Mouse (Mus musculus) adrenal gland, adult 18-20 months (tissue): ENCODE data around the gene Fbxo3. TPM values are rescaled to one million over a fixed set of nuclear protein-coding genes. Genes with fewer than 3 reads are reported as not detected.
A peak's percentile ranks its signal among the peaks of the same experiment; 100 is the strongest.
"Not testable (repeated sequence)": the region's sequence is repeated elsewhere in the genome, so short reads cannot be mapped to it uniquely, and the experiment has no call there.

ENCODE experiments used
- DNase-seq, 2 experiments: peaks; one replicate each; pipeline ENCODE4 v3.0.0; 2021 to 2022; ENCODE audit warnings: low spot score in 2 of 2
- long read RNA-seq, 2 experiments: library from polyadenylated mRNA; stranded (forward); transcript quantifications; one replicate each; pipeline ENCODE4 v2.0.0; 2021
- total RNA-seq, 2 experiments: library from RNA; stranded (reverse); gene quantifications; 1 replicate in 1 of 2; 2 replicates in 1 of 2; pipeline ENCODE4 v1.2.3; 2021

Fbxo3 gene
- 10 to 100 TPM; 56.0 to 80.7 TPM for total RNA-seq
- long read RNA-seq, experiment 1, full-length matches to known transcripts, result 94 of 105 reads
- long read RNA-seq, experiment 1, partial matches to known transcripts, result 1 of 105 reads
- long read RNA-seq, experiment 1, other reads (novel, unspliced or antisense), result 10 of 105 reads
- long read RNA-seq, experiment 2, full-length matches to known transcripts, result 311 of 357 reads
- long read RNA-seq, experiment 2, partial matches to known transcripts, result 9 of 357 reads
- long read RNA-seq, experiment 2, other reads (novel, unspliced or antisense), result 37 of 357 reads

DNA sequence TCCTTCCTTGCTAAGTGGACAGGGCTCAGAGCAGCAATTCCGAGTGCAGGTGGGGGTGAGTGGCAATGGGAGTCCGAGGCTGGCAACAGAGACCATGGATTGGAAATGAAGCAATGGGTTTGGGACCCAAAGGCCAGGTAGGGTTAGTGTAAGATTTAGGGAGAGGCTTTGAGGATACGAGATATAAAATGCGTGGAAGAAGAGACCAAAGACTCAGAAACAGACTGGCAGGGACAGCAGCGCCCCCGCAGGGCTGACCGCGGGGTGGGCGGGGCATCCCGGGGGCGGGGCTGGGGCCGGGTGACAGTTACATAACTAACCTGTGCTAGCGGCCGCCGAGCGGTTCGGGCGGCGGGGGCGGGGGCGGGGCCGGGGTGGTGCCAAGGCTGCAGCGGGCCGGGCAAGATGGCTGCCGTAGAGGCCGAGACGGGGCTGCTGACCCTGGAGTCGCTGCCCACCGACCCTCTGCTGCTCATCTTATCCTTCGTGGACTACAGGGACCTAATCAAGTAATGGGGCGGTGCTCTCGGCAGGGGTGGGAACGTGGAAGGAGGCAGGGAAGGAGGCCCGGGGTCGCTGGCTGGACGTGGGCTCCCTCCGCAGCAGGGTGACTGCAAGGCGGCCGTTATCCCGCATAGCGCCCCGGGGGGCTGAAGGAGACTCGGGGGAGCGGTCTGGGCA lies at the start of gene Fbxo3:
TSS of gene Fbxo3 (plus strand) at position 264 of the 681 bp plus-strand sequence.
- DNase-seq, result peak; percentile 79 to 86

DNA sequence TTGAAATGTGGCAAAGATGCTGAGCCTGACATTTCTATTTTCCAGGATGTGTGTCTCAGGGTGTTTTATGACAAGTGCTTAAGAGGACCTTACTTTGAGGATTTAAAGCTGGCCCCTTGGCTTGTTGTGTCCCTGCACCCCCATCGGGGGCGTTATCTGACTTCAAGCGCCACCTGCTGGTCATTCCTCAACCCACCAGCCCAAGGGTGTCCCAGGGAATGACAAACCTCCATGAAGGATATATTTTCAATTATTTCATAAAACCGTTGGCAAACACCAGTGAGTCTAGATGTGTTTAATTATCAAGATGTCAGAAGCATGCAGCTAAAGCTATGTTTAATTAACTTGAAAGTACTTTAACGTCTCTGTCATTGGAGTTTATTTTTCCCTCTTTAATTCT lies 45.3 kb upstream of the Fbxo3 start:
- DNase-seq, result peak; percentile 82 to 83

DNA sequence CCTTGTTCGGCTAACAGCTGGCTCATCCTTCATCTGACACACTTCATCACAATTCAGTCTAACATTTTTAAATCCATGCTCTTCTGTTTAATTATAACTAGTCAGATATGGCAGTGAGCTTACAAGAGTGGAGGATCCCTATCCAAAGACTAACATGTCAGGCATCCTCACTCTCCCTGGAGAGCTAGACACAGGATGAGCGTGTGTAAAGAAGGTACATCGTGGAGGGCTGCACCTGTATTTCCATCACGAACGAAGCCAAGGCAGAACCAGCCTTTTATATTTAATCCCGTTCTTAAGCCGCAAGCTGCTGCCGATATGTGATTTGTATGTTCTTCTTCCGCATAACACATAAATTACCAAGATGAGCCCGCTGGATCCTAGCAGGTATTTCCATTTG lies 44.4 kb upstream of the Fbxo3 start:
- no peak for DNase-seq

DNA sequence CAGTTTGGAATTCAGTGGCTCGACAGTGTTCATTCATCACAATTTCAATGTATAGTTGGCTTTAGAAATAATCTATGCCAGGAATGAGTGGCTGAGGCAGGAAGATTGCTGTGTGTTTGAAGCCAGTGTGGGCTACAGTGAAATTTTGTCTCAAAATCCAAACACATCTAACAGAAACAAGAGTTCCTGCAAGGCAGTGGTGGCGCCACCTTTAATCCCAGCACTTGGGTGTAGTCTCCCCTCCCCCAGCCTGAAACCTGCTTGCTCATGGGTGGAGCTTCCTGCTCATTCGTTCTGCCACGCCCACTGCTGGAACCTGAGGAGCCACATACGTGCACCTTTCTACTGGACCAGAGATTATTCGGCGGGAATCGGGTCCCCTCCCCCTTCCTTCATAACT lies 39.9 kb upstream of the Fbxo3 start:
- DNase-seq, result not testable (repeated sequence)

DNA sequence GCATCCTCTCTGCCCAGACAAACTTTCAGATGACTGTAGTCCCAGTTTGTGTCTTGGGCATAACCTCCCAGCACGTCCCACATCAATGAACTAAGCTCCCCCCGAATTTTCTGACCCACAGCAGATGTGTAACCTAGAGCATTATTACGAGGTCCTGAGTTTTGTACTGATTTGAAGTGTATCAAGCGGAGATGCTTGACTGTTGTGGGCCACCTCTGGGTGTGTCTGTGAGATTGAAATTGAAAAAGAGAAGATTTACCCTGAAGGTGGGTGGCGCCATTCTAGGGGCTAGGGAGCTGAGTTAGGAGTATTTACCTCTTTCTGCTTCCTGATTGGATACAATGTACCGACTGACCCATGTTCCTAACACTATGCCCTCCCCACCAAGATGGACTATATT lies 37.8 kb upstream of the Fbxo3 start:
- DNase-seq, result no peak

DNA sequence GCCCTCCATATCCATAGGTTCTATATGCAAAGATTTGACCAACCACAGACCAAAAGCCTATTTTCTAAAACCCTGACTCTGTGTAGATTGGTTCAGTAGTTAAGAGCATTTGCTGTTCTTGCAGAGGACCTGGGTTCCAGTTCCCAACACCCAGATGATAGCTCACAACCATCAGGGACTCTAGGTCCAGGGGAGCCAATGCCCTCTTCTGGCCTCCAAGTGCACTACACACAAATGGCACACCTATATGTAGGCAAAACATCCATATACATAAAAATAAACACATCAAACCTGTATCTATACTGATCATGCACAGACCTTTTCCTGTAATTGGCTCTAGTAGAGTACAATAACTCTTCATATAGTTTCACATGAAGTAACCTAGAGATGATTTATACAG lies 36.2 kb upstream of the Fbxo3 start:
- DNase-seq, result no peak

DNA sequence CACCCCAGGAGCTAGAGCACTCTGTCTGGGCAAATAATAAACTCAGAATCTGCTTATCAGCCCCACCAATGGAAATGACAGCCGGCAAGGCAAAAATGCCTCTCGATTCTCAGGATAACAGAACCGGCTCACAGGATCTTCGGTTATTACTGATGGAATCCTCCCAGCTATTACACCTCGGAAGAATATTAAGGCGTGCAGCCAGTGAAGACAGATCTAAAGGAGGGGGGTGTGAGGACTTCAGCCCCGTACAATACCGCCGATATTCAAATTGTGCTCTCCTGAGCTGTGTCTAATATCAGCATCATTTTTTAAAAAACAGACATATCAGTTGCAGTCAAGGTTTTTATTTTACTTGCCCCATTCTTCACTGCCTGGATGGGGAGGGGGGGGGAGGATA lies 35.4 kb upstream of the Fbxo3 start:
- DNase-seq, result no peak

DNA sequence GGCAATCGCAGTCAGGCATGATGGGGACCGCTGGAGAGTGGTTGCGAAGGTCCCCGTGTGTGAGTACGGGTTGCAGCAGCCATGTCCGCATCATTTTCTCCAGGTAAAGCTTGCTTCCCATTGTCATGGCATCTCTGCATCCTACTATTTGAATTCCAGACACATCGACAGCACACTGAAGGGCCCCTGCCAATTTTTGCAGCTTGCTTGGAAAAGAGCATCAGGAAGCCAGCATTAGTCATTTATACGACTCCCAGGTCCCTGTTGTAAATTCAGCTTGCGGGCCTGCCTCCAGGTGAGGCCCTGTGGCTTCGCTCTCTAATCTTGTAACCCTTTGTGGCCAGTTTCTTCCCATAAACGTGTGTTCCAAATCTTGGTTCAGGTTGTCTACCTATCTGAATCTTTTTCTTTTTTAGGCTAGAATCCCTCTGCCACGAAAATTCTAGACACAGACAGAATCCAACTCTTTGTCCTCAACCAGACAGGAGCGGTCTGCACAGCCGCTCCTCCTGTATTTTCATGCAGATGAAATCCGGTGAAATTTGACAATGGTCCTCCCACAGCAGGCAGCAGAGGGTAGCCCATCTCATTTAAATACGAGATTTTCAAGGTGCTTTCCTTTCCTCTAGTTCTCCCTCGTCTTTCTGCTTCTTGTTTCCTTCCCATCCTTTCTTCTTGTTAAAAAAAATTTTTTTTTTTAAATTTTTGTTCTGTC lies 34.7 kb upstream of the Fbxo3 start:
- DNase-seq, result no peak

DNA sequence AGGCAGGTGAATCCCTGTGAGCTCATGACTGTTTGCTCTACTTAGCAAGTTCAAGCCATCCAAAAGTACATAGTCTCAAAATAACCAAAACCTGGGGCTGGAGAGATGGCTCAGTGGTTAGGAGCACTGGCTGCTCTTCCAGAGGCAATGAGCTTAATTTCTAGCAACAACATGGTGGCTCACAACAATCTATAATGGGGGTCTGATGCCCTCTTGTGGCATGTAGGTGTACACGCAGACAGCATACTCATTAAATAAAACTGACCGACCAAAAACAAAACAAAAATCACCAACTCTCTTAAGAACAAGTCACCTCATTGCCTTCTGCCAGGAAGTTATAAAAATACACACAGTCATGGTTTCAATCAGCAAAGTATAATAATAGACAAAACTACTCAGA lies 26.4 kb upstream of the Fbxo3 start:
- no peak for DNase-seq

DNA sequence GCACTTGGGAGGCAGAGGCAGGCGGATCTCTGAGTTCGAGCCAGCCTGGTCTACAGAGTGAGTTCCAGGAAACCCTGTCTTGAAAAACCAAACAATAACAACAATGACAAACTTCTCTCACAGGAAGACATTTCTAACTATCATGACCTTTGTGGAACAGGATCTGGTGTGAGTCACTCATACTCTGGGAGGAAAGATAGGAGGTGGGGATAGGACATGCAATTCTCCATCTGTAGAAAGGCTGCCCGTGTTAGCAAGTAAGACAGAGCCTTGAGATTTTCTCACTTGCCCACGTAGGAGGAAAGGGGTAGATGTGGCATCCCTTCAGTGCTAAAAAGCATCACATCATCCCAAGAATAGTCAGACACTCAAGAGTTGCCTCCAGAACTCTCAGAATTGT lies 25.7 kb upstream of the Fbxo3 start:
- DNase-seq, result no peak

DNA sequence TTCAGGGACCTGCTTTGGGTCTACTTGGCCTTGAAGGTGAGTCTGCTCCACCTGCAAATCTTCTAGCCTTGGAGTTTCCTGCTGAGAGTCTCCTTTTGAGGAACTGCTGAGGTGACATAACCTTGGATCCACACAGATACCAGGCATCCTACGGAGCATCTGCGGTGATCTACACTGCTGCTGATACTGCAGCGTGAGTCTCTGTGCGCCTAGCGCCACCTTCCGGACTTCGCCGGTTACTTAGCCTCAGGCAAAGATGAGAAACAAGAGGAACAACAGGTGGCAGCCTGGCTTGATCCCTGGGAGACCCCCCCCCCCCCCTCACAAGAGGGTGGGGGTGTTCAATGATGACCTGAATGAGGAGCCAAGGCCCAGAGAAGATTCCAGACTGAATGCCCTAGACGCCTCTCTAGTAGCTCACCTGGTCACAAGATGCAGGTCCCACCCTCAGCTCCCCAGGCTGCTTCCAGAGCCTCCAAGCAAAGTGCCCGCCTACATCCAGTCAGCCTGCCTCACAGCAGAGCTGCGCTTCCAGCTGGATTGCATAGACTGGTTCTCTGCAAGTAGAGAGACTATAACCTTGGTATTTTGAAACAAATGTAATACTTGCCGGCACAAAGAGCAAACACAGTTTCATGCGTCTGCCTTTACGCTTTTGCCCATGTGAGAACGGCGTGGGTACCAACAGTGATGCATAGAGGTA lies 24.7 kb upstream of the Fbxo3 start:
- DNase-seq, result peak; percentile 38 to 46

DNA sequence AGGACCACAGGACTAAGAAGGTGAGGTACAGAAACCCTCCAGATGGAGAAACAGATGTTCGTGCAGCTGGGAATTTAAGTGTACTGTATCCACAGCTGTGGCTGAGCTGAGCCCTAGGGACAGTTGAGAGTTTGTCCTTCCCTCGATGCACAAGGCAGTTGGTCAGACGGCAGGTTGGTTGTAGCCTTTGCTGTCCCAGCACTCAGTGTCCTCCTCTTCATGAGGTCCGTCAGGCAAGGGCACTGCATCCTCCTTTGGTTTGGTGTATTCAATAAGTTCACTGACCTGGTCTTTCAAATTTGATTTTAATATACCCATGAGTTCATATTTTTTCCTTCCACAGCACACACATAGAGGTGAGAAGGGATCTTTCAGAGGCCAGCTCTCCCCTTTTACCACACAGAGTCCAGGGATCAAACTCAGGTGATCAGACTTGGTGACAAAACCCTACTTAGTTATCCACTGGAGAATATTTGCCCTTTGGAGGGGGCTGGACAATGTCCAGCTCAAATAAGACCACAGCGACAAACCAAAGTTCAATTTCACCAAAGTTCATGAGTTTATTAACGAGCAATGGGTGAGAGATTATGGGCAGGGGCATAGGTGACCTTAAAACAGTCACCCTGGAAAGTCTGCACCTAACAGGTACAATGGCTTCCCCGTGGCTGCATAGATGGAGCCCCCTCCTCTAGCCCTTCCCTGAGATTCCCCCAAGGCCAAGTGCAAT lies 19.6 kb upstream of the Fbxo3 start:
- DNase-seq, result no peak

DNA sequence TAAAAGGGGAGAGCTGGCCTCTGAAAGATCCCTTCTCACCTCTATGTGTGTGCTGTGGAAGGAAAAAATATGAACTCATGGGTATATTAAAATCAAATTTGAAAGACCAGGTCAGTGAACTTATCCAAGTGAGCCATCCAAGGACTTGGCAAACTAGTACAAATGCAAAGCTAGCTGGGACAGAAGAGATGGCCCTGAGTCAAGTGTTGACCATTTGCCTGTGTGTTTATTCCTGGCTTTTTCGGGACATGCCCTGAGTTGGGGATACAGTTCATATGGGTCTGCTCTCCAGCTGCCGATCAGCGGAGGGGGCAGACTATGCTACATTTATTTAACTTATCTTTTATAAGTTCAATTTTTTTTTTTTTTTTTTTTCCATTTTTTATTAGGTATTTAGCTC lies 18.7 kb upstream of the Fbxo3 start:
- not testable (repeated sequence) for DNase-seq

DNA sequence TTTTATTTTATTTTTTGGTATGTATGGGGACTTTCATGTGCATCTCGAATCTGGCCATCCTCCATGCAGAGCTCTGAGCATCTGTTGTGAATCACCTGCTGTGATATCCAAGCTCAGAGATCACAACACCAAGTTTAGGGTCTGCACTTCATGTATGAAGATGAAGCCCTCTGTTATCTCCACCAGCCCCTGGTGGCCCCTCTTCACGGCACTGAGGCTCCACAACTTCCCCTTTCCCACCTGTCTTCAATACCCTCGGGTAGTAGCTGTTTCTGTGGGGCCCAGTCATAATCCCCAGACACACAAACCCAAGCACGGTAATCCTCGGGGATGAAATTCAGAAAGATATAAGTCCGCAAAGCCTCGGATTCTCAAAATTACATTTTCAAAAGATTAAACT lies 4.4 kb upstream of the Fbxo3 start:
- no peak for DNase-seq

DNA sequence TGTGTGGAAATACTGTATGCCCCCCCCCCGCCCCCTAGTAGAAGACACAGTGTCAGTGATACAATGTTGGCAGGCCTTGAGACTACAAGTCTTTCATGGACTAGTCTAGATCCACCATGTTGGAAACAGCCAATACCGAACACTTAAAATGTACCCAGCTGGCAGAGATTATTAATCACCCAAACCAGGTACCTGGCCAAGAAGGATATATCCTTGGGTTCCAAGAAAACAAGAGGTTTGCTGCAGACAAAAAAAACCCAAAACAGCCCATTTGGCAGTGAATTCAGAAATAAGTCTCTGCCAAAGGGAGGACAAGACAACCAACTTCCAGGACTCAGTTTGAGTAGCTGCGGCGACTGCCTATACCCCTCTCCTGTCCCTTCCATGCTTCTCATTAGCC lies 2.9 kb upstream of the Fbxo3 start:
- no peak for DNase-seq

DNA sequence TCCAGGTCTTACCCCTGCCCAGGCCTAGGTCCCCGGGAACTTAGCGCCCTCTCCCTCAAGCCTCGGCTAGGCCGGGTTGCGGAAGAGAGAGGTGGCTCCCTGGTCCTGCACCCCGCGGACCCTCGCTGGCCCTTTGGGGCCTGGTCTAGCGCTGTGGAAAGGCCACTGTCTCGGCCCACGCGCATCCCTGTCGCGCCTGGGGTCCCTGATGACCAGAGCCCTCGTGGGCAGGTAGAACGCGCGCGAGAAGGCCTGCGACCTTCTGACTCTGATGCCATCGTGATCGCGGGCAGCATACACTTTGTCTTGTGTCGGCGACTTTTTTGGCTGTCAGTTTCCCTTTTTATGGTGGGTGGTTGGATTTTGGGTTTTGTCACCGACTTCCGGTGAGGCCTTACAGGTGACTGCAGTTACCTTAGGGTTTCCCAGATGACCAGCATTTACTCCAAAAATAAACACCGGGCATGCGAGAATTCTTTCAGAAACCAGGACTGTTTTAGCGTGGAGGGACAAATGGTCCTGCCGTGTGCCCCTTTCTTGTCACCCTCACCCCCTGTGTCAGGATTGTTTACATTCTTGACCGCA lies 710 bp downstream of the Fbxo3 start, which contains the start of gene 4931422A03Rik:
TSS of gene 4931422A03Rik (minus strand) at position 223 of the 585 bp plus-strand sequence.
- DNase-seq, result no peak

DNA sequence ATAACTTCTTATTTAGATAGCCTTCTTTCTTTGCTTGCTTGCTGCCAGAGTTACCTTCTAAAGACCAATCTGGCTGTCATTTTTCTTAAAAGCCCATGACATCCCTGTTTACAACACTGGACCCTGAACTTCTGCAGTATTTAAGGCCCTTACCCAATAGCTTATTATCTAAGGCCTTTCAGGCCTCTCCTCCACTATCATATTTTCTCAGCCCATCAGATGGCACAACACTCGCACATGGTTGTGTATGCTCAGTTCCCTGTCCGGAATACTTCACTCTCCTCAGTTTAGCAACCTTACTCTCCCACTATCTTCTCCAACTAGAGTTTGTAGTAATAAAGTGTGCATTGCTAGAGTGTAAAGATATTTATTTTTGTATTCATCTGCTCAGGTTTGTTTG lies 1.6 kb downstream of the Fbxo3 start:
- DNase-seq, result no peak

DNA sequence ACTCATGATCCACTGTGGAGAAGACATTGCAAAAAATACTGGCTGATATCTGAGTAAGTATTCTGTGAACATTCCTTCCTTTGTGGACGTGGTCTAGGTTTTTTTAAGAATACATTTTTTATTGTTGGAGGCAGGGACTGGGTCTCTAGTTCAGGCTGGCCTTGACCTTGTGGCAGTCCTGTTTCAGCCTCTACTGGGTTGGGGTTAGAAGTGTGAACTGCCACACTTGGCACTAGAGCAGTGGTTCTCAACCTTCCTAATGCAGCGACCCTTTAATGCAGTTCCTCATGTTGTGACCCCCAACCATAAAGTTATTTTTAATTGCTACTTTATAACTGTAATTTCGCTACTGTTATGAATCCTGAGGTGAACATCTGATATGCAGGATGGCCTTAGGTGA lies 2.9 kb downstream of the Fbxo3 start:
- no peak for DNase-seq

DNA sequence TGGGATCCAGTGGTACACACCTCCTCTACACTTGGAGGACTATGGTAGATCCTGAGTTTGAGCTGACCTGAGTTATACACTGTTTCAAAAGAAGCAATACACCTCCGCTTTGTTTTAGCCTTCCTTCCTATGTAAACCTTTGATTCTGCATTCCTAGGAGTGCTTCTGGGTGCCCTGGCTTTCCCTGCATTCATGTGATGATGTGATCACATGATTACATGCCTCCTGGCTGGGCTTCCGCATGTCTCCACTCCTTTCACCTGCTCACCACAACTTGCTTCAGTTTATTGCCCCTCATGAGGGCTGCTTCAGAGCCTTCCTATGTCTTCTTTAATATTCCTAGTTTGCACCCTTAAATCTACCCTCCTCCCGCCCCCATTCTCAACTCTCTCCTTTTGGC lies 4.5 kb downstream of the Fbxo3 start:
- DNase-seq, result no peak

DNA sequence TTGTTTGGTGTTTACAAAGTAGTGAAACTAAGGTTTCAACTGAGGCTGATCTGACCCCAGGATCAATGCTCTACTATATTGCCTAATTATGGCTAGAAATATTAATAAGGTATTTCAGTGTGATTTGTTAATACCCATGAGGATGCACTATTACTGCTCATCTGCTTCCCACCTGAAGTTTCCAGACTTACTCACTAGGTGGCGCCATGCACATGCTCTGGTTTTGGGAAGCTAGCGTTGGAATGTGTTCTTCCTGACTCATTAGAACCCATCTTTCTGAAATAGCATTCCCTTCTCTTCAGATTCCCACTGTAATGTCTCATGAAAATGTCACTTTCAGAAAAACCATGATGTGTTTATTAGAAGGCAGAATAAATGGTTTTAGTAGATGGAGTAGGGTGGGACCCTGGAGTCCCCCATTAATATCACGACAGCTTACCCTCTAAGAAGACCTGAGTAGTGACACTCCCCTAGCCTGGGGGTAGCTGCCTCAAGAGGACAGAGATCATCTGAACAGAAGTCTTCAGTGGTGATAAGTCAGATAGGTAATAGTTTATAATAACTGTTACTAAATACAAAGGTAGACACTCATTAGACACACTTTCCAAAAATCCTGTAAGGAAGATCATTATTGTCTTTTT lies 7.4 kb downstream of the Fbxo3 start:
- DNase-seq, result peak; percentile 65 to 72
